Mouse (Mus musculus) urinary bladder, postnatal 36 days (tissue): ENCODE measurements at regions not wholly inside any gene's neighbourhood (a gene's known extent, or its start where the extent isn't known, plus 50 kb on each side); places are given as distances from the start of the nearest gene placed in this dataset.
"Not testable (repeated sequence)": the region's sequence is repeated elsewhere in the genome, so short reads cannot be mapped to it uniquely, and the experiment has no call there.

Source experiments
- DNase-seq, 2 experiments: peaks; one replicate each; pipeline ENCODE4 v3.0.0; 2022; ENCODE audit warnings: low spot score in 2 of 2, mixed read lengths in 1 of 2

GRCm38 (mm10) chr13:20039590-20039989 is 50.8 kb upstream of the Elmo1 start:
- no peak for DNase-seq

- peak in 1 of 2 experiments; percentile 13 for DNase-seq
Observed at GRCm38 (mm10) chr13:20038463-20038862, 51.9 kb upstream of the Elmo1 start.

- DNase-seq, result no peak
Observed at GRCm38 (mm10) chr13:20037436-20037835, 53.0 kb upstream of the Elmo1 start.

GRCm38 (mm10) chr13:20033937-20034735 is 56.3 kb upstream of the Elmo1 start:
- peak in 1 of 2 experiments; percentile 5 for DNase-seq

- no peak for DNase-seq
Observed at GRCm38 (mm10) chr13:20031660-20032059, 58.7 kb upstream of the Elmo1 start.

- no peak for DNase-seq
Observed at GRCm38 (mm10) chr13:20031082-20031481, 59.3 kb upstream of the Elmo1 start.

- no peak for DNase-seq
Observed at GRCm38 (mm10) chr13:20026612-20027011, 63.8 kb upstream of the Elmo1 start.

GRCm38 (mm10) chr13:20016454-20016853 is 73.9 kb upstream of the Elmo1 start:
- DNase-seq, result not testable (repeated sequence)

GRCm38 (mm10) chr13:20012621-20013020 is 77.8 kb upstream of the Elmo1 start:
- DNase-seq, result no peak

GRCm38 (mm10) chr13:20009164-20009563 is 81.2 kb upstream of the Elmo1 start:
- no peak for DNase-seq

GRCm38 (mm10) chr13:20007561-20007960 is 82.8 kb upstream of the Elmo1 start:
- no peak for DNase-seq

GRCm38 (mm10) chr13:19997606-19998005 is 92.8 kb upstream of the Elmo1 start:
- no peak for DNase-seq

GRCm38 (mm10) chr13:19975621-19976020 is 114.8 kb upstream of the Elmo1 start:
- DNase-seq, result no peak

GRCm38 (mm10) chr13:19966566-19966965 is 123.8 kb upstream of the Elmo1 start:
- DNase-seq, result no peak

- no peak for DNase-seq
Observed at GRCm38 (mm10) chr13:19963031-19963430, 127.4 kb upstream of the Elmo1 start.

- DNase-seq, result no peak
Observed at GRCm38 (mm10) chr13:19928761-19929160, 104.7 kb upstream of the Gpr141 start.

- no peak for DNase-seq
Observed at GRCm38 (mm10) chr13:19927807-19928206, 103.8 kb upstream of the Gpr141 start.

- DNase-seq, result no peak
Observed at GRCm38 (mm10) chr13:19921084-19921827, 97.2 kb upstream of the Gpr141 start.

- no peak for DNase-seq
Observed at GRCm38 (mm10) chr13:19911860-19912584, 88.0 kb upstream of the Gpr141 start.

- no peak for DNase-seq
Observed at GRCm38 (mm10) chr13:19902786-19903185, 78.7 kb upstream of the Gpr141 start.

GRCm38 (mm10) chr13:19897191-19897590 is 73.1 kb upstream of the Gpr141 start:
- DNase-seq, result no peak
